Mouse (Mus musculus): ENCODE data around the gene B3gnt9.

GRCm38 (mm10) chr8:105254966-105255350 is at the start of gene B3gnt9:
- TF ChIP-seq CTCF (IDR thresholded peaks at IDR 0.05 in 2 of 3, conservative IDR thresholded peaks at IDR 0.05 in 1 of 3; ENCODE audit: control insufficient read depth in 1 of 3, insufficient read depth in 1 of 3, low read depth in 2 of 3, low read length in 3 of 3, poor library complexity in 1 of 3, severe bottlenecking in 1 of 3) (no peak), SMC3 (IDR thresholded peaks at IDR 0.05; ENCODE audit: low read depth, low read length) (no peak), POLR2A (IDR thresholded peaks at IDR 0.05; ENCODE audit: control insufficient read depth in 1 of 2, insufficient read depth in 1 of 2, low read depth in 1 of 2, low read length in 2 of 2, poor library complexity in 1 of 2) (no peak)

Data from MEL (cell line).